Mouse (Mus musculus) MEL (cell line): ENCODE measurements around the gene Acot3. TPM values are rescaled to one million over a fixed set of nuclear protein-coding genes. Genes with fewer than 3 reads are reported as not detected.

Source experiments
- DNase-seq: peaks from one replicate; pipeline ENCODE4 v3.0.0; 2011; ENCODE audit warnings: low read depth, low spot score
- H3K27ac ChIP-seq: 2 replicates; pipeline ENCODE4 v1.5.1; 2012; ENCODE audit warnings: low read depth, mild to moderate bottlenecking, control low read depth, low read length, moderate library complexity; ENCODE audit not compliant: control insufficient read depth
- H3K27me3 ChIP-seq, 2 experiments: fragments of 150-350 bp in 1 of 2; sonication (generic) in 1 of 2; 2 replicates each; pipeline ENCODE4 v1.6.1; 2012; ENCODE audit warnings: low read length in 2 of 2, mild to moderate bottlenecking in 2 of 2, improper control_type of control experiment in 1 of 2, moderate library complexity in 1 of 2; ENCODE audit not compliant: insufficient read depth in 2 of 2, control insufficient read depth in 1 of 2
- H3K36me3 ChIP-seq, 2 experiments: 2 replicates each; pipeline ENCODE4 v1.6.1; 2012 to 2014; ENCODE audit warnings: low read length in 2 of 2, improper control_type of control experiment in 1 of 2, inconsistent platforms in 1 of 2, mild to moderate bottlenecking in 1 of 2; ENCODE audit not compliant: insufficient read depth in 2 of 2, control insufficient read depth in 1 of 2
- H3K4me1 ChIP-seq, 2 experiments: fragments of 150-350 bp in 1 of 2; sonication (generic) in 1 of 2; 2 replicates each; pipeline ENCODE4 v1.6.1; 2012; ENCODE audit warnings: low read length in 2 of 2, improper control_type of control experiment in 1 of 2, mild to moderate bottlenecking in 1 of 2; ENCODE audit not compliant: insufficient read depth in 2 of 2, control insufficient read depth in 1 of 2
- H3K4me3 ChIP-seq, 2 experiments: fragments of 150-350 bp in 1 of 2; sonication (generic) in 1 of 2; 2 replicates each; pipeline ENCODE4 v1.5.1; 2012; ENCODE audit warnings: low read depth in 2 of 2, low read length in 2 of 2, mild to moderate bottlenecking in 2 of 2, moderate library complexity in 2 of 2, control low read depth in 1 of 2, improper control_type of control experiment in 1 of 2; ENCODE audit not compliant: control insufficient read depth in 1 of 2, insufficient read depth in 1 of 2
- H3K79me2 ChIP-seq: 2 replicates; pipeline ENCODE4 v1.6.1; 2012; ENCODE audit warnings: mild to moderate bottlenecking, low read length, moderate library complexity; ENCODE audit not compliant: control insufficient read depth, poor library complexity, insufficient read depth
- H3K9ac ChIP-seq: 2 replicates; pipeline ENCODE4 v1.6.1; 2012; ENCODE audit warnings: low read depth, mild to moderate bottlenecking, control low read depth, low read length, moderate library complexity; ENCODE audit not compliant: control insufficient read depth, poor library complexity, severe bottlenecking
- H3K9me3 ChIP-seq: fragments of 150-350 bp; sonication (generic); replicated peaks from 2 replicates; pipeline ENCODE4 v1.6.1; 2012; ENCODE audit warnings: mild to moderate bottlenecking, low read length, improper control_type of control experiment, moderate library complexity; ENCODE audit not compliant: insufficient read depth
- CHD1 ChIP-seq: IDR thresholded peaks from 2 replicates; pipeline ENCODE4 v1.6.1; 2012; ENCODE audit warnings: low read depth, mild to moderate bottlenecking, inconsistent platforms, low read length, improper control_type of control experiment
- CTCF ChIP-seq, 3 experiments: IDR thresholded peaks in 2 of 3; conservative IDR thresholded peaks in 1 of 3; 2 replicates each; pipeline ENCODE4 v1.5.1; 2011 to 2012; ENCODE audit warnings: low read length in 3 of 3, low read depth in 2 of 3, mild to moderate bottlenecking in 2 of 3, improper control_type of control experiment in 1 of 3, inconsistent platforms in 1 of 3, mixed read lengths in 1 of 3, moderate library complexity in 1 of 3; ENCODE audit not compliant: control insufficient read depth in 1 of 3, insufficient read depth in 1 of 3, poor library complexity in 1 of 3, severe bottlenecking in 1 of 3
- E2F4 ChIP-seq: IDR thresholded peaks from 2 replicates; pipeline ENCODE4 v1.6.1; 2011; ENCODE audit warnings: low read depth, low read length, improper control_type of control experiment, borderline replicate concordance
- EP300 ChIP-seq, 2 experiments: IDR thresholded peaks; 2 replicates each; pipeline ENCODE4 v1.6.1; 2011; ENCODE audit warnings: improper control_type of control experiment in 2 of 2, low read length in 2 of 2, low read depth in 1 of 2, mild to moderate bottlenecking in 1 of 2
- ETS1 ChIP-seq: IDR thresholded peaks from 2 replicates; pipeline ENCODE4 v1.6.1; 2012; ENCODE audit warnings: low read depth, mild to moderate bottlenecking, inconsistent platforms, low read length, improper control_type of control experiment, moderate library complexity
- HCFC1 ChIP-seq: IDR thresholded peaks from 2 replicates; pipeline ENCODE4 v1.6.1; 2012; ENCODE audit warnings: low read depth, mild to moderate bottlenecking, inconsistent platforms, low read length, improper control_type of control experiment, moderate library complexity
- MAZ ChIP-seq: IDR thresholded peaks from 2 replicates; pipeline ENCODE4 v1.6.1; 2012; ENCODE audit warnings: low read depth, mild to moderate bottlenecking, inconsistent platforms, low read length, improper control_type of control experiment
- MEF2A ChIP-seq: IDR thresholded peaks from 2 replicates; pipeline ENCODE4 v1.6.1; 2014; ENCODE audit warnings: low read depth, mild to moderate bottlenecking, inconsistent platforms, low read length, improper control_type of control experiment; ENCODE audit not compliant: poor library complexity, insufficient replicate concordance, severe bottlenecking; ENCODE audit errors: extremely low read depth
- MXI1 ChIP-seq: IDR thresholded peaks from 2 replicates; pipeline ENCODE4 v1.6.1; 2011; ENCODE audit warnings: mild to moderate bottlenecking, low read depth, low read length, improper control_type of control experiment
- MYC ChIP-seq: IDR thresholded peaks from 2 replicates; pipeline ENCODE4 v1.6.1; 2011; ENCODE audit warnings: low read depth, mild to moderate bottlenecking, low read length, improper control_type of control experiment, moderate library complexity
- NRF1 ChIP-seq: IDR thresholded peaks from 2 replicates; pipeline ENCODE4 v1.6.1; 2014; ENCODE audit warnings: low read depth, mild to moderate bottlenecking, inconsistent platforms, low read length, improper control_type of control experiment, moderate library complexity; ENCODE audit not compliant: poor library complexity, insufficient read depth, severe bottlenecking
- POLR2AphosphoS2 ChIP-seq: IDR thresholded peaks from 2 replicates; pipeline ENCODE4 v1.6.1; 2011; ENCODE audit warnings: low read length, improper control_type of control experiment
- RCOR1 ChIP-seq: IDR thresholded peaks from 2 replicates; pipeline ENCODE4 v1.6.1; 2012; ENCODE audit warnings: low read depth, mild to moderate bottlenecking, inconsistent platforms, low read length, improper control_type of control experiment
- SIN3A ChIP-seq: IDR thresholded peaks from 2 replicates; pipeline ENCODE4 v1.6.1; 2012; ENCODE audit warnings: low read length, improper control_type of control experiment, inconsistent platforms
- TCF12 ChIP-seq: IDR thresholded peaks from 2 replicates; pipeline ENCODE4 v1.6.1; 2014; ENCODE audit warnings: low read depth, mild to moderate bottlenecking, inconsistent platforms, low read length, improper control_type of control experiment, moderate library complexity
- ZNF384 ChIP-seq: IDR thresholded peaks from 2 replicates; pipeline ENCODE4 v1.6.1; 2012; ENCODE audit warnings: low read depth, mild to moderate bottlenecking, inconsistent platforms, low read length, improper control_type of control experiment
- polyA plus RNA-seq, 2 experiments: library from polyadenylated mRNA; stranded (reverse) in 1 of 2; unstranded in 1 of 2; fragments of >175 nt in 1 of 2; fragments of >200 nt in 1 of 2; gene quantifications; 2 replicates each; pipeline versions ENCODE4 v1.2.1 to v1.2.4; 2012; ENCODE audit warnings: low replicate concordance in 2 of 2, low read depth in 1 of 2; ENCODE audit not compliant: insufficient read length in 2 of 2, insufficient read depth in 1 of 2, missing spikeins in 1 of 2
- total RNA-seq: library from RNA; depleted of rRNA; stranded (reverse); fragments of 300-350 nt; gene quantifications from 2 replicates; pipeline ENCODE4 v1.2.3, GENCODE M21; 2012

The Acot3 gene
- total and polyA plus RNA-seq, 3 experiments: not detected

DNA sequence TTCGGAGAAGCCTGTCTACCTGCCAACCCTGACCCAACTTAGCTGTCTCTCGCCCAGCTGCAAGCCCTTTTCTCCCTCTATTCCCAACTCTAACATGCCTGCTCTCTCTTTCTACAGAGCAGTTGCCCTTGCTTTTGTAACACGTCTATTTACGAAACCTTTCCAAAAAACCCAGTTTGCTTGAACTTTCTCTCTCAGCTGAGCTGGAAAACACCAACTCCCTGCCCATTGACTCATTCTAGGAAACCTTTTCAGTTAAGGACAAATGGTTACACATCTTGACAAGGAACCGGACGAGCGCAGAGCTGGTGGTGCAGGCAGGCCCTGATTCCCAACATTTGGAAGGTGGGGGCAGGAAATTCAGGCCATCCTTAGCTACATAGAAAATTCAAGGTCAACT, 665 bp downstream of the Acot3 start:
- Histone ChIP-seq H3K4me1 (no peaks in the 10 kb centered on the region), H3K4me3 (no peak overlapping the region), H3K27me3 (peaks cover 0 to 2% of the 10 kb centered on the region in 2 experiments; a peak in 1 of 4 replicates), H3K9ac (no peak overlapping the region), H3K36me3 (no peaks in the 10 kb centered on the region), H3K9me3 (no peaks in the 10 kb centered on the region), H3K27ac (no peak overlapping the region), H3K79me2 (no peaks in the 10 kb centered on the region)
- DNase-seq: no peak
- TF ChIP-seq POLR2AphosphoS2 (no peak), TCF12 (no peak), CTCF (IDR thresholded peaks at IDR 0.05 in 2 of 3, conservative IDR thresholded peaks at IDR 0.05 in 1 of 3; ENCODE audit: control insufficient read depth in 1 of 3, insufficient read depth in 1 of 3, low read depth in 2 of 3, low read length in 3 of 3, poor library complexity in 1 of 3, severe bottlenecking in 1 of 3) (no peak), MAZ (no peak), RCOR1 (no peak), ETS1 (no peak), CHD1 (no peak), MXI1 (no peak), NRF1 (no peak)

DNA sequence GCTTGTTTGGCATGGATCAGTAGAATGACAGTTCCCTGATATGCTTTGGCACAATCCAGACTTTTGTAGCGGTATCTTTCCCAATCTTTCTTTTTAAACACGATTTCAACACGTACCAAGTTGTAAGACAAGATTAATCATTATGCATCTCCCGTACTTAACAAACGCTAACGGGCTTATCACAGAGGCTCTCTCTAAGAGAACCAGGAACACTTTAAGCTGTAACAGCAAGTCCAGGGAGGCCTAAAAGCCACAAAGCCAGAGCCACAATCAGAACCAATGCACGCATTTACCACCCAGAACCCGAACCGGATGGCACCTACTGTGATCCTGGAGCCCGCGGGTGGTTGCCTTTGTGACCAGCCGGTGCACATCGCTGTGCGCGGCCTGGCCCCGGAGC, 1.2 kb downstream of the Acot3 start:
- Histone ChIP-seq H3K9ac (no peak overlapping the region), H3K4me1 (no peaks in the 10 kb centered on the region), H3K79me2 (no peaks in the 10 kb centered on the region), H3K9me3 (no peaks in the 10 kb centered on the region), H3K4me3 (no peak overlapping the region), H3K27me3 (peaks cover 0 to 2% of the 10 kb centered on the region in 2 experiments; a peak in 1 of 4 replicates), H3K27ac (no peak overlapping the region), H3K36me3 (no peaks in the 10 kb centered on the region)
- TF ChIP-seq ETS1 (no peak), SIN3A (no peak), HCFC1 (no peak), EP300 (IDR thresholded peaks at IDR 0.05; ENCODE audit: low read depth in 1 of 2, low read length in 2 of 2) (no peak), ZNF384 (no peak)
- DNase-seq: no peak

DNA sequence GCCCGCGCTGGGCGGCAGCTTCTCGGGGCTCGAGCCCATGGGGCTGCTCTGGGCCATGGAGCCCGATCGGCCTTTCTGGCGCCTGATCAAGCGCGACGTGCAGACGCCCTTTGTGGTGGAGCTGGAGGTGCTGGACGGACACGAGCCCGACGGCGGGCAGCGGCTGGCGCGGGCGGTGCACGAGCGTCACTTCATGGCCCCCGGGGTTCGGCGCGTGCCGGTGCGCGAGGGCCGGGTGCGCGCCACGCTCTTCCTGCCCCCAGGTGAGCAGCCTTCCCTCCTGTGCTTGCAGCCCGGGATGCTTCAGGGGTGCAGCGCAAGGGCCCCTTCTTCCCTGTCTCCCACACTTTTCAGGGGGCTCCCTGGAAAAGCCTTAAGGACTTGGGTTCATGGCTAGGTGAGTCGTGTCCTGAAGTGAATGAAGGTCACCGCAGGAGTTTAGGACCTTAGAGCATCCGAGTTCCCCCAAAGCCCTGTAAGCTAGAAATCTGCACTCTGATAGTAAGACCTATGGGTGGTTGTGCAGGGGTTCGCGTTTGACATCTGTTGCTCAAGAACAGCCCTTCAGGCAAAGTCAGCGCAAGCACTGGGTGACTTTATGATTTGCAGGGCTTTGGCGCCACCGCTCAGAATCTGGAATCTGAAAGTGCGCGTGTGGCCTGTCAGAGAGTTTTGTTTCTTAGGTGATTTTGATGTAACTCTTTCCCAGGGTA, 1.9 kb downstream of the Acot3 start:
- Histone ChIP-seq H3K36me3 (no peaks in the 10 kb centered on the region), H3K9ac (no peak overlapping the region), H3K4me1 (no peaks in the 10 kb centered on the region), H3K27me3 (peaks cover 0 to 2% of the 10 kb centered on the region in 2 experiments; a peak in 1 of 4 replicates), H3K79me2 (no peaks in the 10 kb centered on the region), H3K4me3 (no peak overlapping the region)
- TF ChIP-seq E2F4 (no peak), MYC (no peak), MEF2A (no peak)
- TF ChIP-seq, all 39 proteins: peak for 0
- DNase-seq: no peak
- Histone ChIP-seq H3K9me3 (no peaks in the 10 kb centered on the region), H3K27ac (no peak overlapping the region)
